Mouse (Mus musculus) brain, embryonic 14.5 days (tissue): ENCODE results near the gene Glod4. TPM values are rescaled to one million over a fixed set of nuclear protein-coding genes. Genes with fewer than 3 reads are reported as not detected.
A peak's percentile ranks its signal among the peaks of the same experiment; 100 is the strongest.

Source experiments
- DNase-seq: peaks from one replicate; pipeline ENCODE4 v3.0.0-alpha.2; 2011; ENCODE audit warnings: low read depth
- CTCF ChIP-seq: fragments of 200-500 bp; IDR thresholded peaks from 2 replicates; pipeline ENCODE4 v1.5.1; 2012; ENCODE audit warnings: inconsistent platforms, mild to moderate bottlenecking, moderate library complexity, borderline replicate concordance; ENCODE audit not compliant: insufficient read depth, insufficient read length; ENCODE audit errors: extremely low read depth
- POLR2A ChIP-seq: fragments of 200-500 bp; IDR thresholded peaks from 2 replicates; pipeline ENCODE4 v1.6.1; 2012; ENCODE audit warnings: mild to moderate bottlenecking, inconsistent platforms, borderline replicate concordance; ENCODE audit not compliant: poor library complexity, insufficient read depth, insufficient read length, severe bottlenecking; ENCODE audit errors: extremely low read depth
- polyA plus RNA-seq: library from polyadenylated mRNA; depleted of rRNA; stranded (reverse); fragments of >200 nt; gene quantifications from 2 replicates; pipeline ENCODE4 v1.2.3, GENCODE M21; 2012

Gene Glod4
- polyA plus RNA-seq, 1 experiment = 41.0 TPM

- no peak for DNase-seq
Measured at GRCm38 (mm10) chr11:76122571-76122970, 121.0 kb downstream of the Glod4 start.

GRCm38 (mm10) chr11:76121086-76121485 is 122.4 kb downstream of the Glod4 start:
- TF ChIP-seq CTCF = no peak
- TF ChIP-seq POLR2A = no peak
- DNase-seq = no peak

More at GRCm38 (mm10) chr11:76122571-76122970, 121.0 kb downstream of the Glod4 start:
- TF ChIP-seq POLR2A = no peak

- TF ChIP-seq POLR2A = no peak
- no peak for TF ChIP-seq CTCF
- no peak for DNase-seq
Measured at GRCm38 (mm10) chr11:76120407-76120901, 123.1 kb downstream of the Glod4 start.

GRCm38 (mm10) chr11:76110416-76110815 is 133.1 kb downstream of the Glod4 start:
- DNase-seq = no peak
- TF ChIP-seq CTCF (no peak), POLR2A (no peak)

- TF ChIP-seq CTCF (no peak), POLR2A (no peak)
- DNase-seq = no peak
Measured at GRCm38 (mm10) chr11:76106551-76107496, 136.7 kb downstream of the Glod4 start.

- TF ChIP-seq POLR2A (no peak), CTCF (no peak)
- no peak for DNase-seq
Measured at GRCm38 (mm10) chr11:76101154-76101553, 142.4 kb downstream of the Glod4 start.

GRCm38 (mm10) chr11:76099193-76099975 is 144.1 kb downstream of the Glod4 start:
- peak; percentile 15 for DNase-seq
- no peak for TF ChIP-seq CTCF
- no peak for TF ChIP-seq POLR2A

GRCm38 (mm10) chr11:76093610-76094009 is 149.9 kb downstream of the Glod4 start:
- TF ChIP-seq CTCF (peak; percentile 7; the same call in 1 of the 2 replicates), POLR2A (no peak)
- no peak for DNase-seq

- TF ChIP-seq CTCF (no peak), POLR2A (no peak)
- DNase-seq = no peak
Measured at GRCm38 (mm10) chr11:76089776-76090175, 153.7 kb downstream of the Glod4 start.

- DNase-seq = no peak
- TF ChIP-seq POLR2A = no peak
- TF ChIP-seq CTCF = no peak
Measured at GRCm38 (mm10) chr11:76088506-76088905, 155.0 kb downstream of the Glod4 start.

- peak; percentile 22 for DNase-seq
- TF ChIP-seq CTCF (peak; percentile 70), POLR2A (no peak)
Measured at GRCm38 (mm10) chr11:76085898-76086591, 157.5 kb downstream of the Glod4 start.
